Mouse (Mus musculus) heart, embryonic 14.5 days (tissue): ENCODE data around the gene Mvb12b. TPM values are rescaled to one million over a fixed set of nuclear protein-coding genes. Genes with fewer than 3 reads are reported as not detected.

Experiments
- ATAC-seq: fragments of 200-750 bp; cut with Nextera tagmentation; 2 replicates; pipeline ENCODE4 v1.8.0; 2017; ENCODE audit warnings: low read depth, moderate TSS enrichment; ENCODE audit not compliant: insufficient number of reproducible peaks, insufficient read depth, low FRiP score
- H3K27ac ChIP-seq, 2 experiments: fragments of 200-500 bp in 1 of 2; fragments of 300-500 bp in 1 of 2; sonication (generic) in 1 of 2; replicated peaks in 1 of 2; 2 replicates each; pipeline ENCODE4 v1.5.1; 2012 to 2014; ENCODE audit warnings: low read depth in 2 of 2, low read length in 2 of 2, control low read depth in 1 of 2, mild to moderate bottlenecking in 1 of 2, mixed read lengths in 1 of 2; ENCODE audit not compliant: control insufficient read depth in 1 of 2, insufficient read depth in 1 of 2
- H3K27me3 ChIP-seq: fragments of 300-500 bp; sonication (generic); 2 replicates; pipeline ENCODE4 v1.6.1; 2014; ENCODE audit warnings: mild to moderate bottlenecking, low read length, control low read depth; ENCODE audit not compliant: control insufficient read depth, insufficient read depth
- H3K36me3 ChIP-seq: fragments of 300-500 bp; sonication (generic); 2 replicates; pipeline ENCODE4 v1.6.1; 2014; ENCODE audit warnings: mild to moderate bottlenecking, control low read depth, low read length, mixed read lengths; ENCODE audit not compliant: control insufficient read depth, insufficient read depth
- H3K4me1 ChIP-seq, 2 experiments: fragments of 200-500 bp in 1 of 2; fragments of 300-500 bp in 1 of 2; sonication (generic) in 1 of 2; 2 replicates each; pipeline ENCODE4 v1.6.1; 2012 to 2014; ENCODE audit warnings: low read length in 2 of 2, control low read depth in 1 of 2, mixed read lengths in 1 of 2; ENCODE audit not compliant: control insufficient read depth in 2 of 2, insufficient read depth in 2 of 2
- H3K4me2 ChIP-seq: fragments of 300-500 bp; sonication (generic); 2 replicates; pipeline ENCODE4 v1.6.1; 2014; ENCODE audit warnings: mild to moderate bottlenecking, low read length
- H3K4me3 ChIP-seq, 2 experiments: fragments of 200-500 bp in 1 of 2; fragments of 300-500 bp in 1 of 2; sonication (generic) in 1 of 2; 2 replicates each; pipeline ENCODE4 v1.5.1; 2012 to 2014; ENCODE audit warnings: low read length in 2 of 2, mild to moderate bottlenecking in 2 of 2, control low read depth in 1 of 2, low read depth in 1 of 2, moderate library complexity in 1 of 2; ENCODE audit not compliant: control insufficient read depth in 1 of 2, insufficient read depth in 1 of 2
- H3K9ac ChIP-seq: fragments of 300-500 bp; sonication (generic); 2 replicates; pipeline ENCODE4 v1.6.1; 2014; ENCODE audit warnings: mild to moderate bottlenecking, low read length
- H3K9me3 ChIP-seq: fragments of 300-500 bp; sonication (generic); 2 replicates; pipeline ENCODE4 v1.6.1; 2016; ENCODE audit warnings: low read length, control low read depth; ENCODE audit not compliant: control insufficient read depth
- WGBS: fragments of 180-500 bp; shearing (Covaris S2); extraction: QIAGEN DNeasy Blood & Tissue Kit; methylation state at CpG from one replicate; pipeline ENCODE4 v1.1.7; 2014; 5-methylcytosine and 5-hydroxymethylcytosine counted together
- polyA plus RNA-seq: library from polyadenylated mRNA; unstranded; fragments of >200 nt; fragmentation: Nextera tagmentation; extraction: Ambion mirVana; gene quantifications from 2 replicates; pipeline ENCODE4 v1.2.1, GENCODE M21; 2014

The Mvb12b gene
- polyA plus RNA-seq, 1 experiment from 2014 or later = 10.4 TPM

DNA sequence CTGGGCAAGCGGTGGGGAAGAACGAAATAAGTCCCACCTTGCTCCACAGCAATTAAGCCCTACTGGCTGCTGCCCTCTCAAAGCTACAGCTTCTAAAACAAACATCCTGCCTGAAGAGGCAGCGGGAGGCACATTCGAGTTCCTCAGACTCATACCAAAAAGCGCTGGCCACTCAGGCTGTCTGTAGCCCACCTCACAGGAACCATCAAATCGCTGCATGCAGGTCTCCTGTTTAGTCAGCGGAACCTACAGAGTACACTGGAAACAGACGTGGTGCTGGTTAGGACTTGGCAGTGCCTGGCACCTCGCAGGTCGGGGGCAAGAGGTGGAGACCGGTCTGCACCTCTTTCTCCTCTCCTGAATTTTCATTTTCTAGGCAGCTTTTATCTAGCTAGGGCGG lies 12.2 kb downstream of the Mvb12b start:
- Histone ChIP-seq H3K27me3 (no peaks in the 10 kb centered on the region), H3K27ac (no peak overlapping the region), H3K9me3 (no peaks in the 10 kb centered on the region), H3K36me3 (peaks cover 14% of the 10 kb centered on the region), H3K9ac (no peak overlapping the region), H3K4me1 (peaks cover 29 to 35% of the 10 kb centered on the region in 2 experiments), H3K4me3 (no peak overlapping the region), H3K4me2 (no peak overlapping the region)
- no peak for ATAC-seq
- WGBS = 65% methylated on average over 12 of the region's 12 CpGs

DNA sequence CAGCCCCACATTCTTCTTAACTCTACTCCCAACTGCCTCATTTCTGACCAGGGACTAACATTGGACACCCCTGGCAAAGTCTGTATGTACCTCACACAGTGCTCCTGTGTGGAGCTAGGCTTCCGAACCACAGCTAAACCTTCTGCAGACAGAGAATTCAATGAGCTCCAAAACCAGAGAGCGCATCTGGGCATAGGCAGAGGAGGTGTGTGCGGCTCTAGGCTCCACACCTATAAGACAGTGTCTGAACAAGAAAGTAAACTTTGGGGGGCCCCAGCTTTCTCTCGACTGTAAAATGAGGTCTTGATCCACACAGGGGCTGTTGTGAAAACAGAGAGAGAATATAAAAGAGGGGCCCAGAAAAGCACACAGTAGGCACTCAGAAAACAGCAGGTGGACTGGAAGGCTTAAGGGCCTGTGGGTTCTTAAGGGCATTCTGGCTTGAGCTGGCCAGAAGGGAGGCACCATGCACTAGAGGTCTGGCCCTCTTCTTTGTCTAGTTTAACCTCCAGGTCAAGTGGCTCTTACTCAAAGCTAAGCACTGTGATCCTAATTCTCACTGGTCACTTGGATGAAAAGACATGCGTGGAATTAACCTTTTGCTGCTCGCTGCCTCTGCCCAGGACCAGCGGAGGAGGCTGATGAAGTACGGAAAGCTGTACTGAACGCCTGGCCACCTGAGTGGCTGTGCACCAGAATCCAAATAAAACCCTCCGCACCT lies 12.7 kb downstream of the Mvb12b start:
- H3K36me3 ChIP-seq = peaks cover 14% of the 10 kb centered on the region

DNA sequence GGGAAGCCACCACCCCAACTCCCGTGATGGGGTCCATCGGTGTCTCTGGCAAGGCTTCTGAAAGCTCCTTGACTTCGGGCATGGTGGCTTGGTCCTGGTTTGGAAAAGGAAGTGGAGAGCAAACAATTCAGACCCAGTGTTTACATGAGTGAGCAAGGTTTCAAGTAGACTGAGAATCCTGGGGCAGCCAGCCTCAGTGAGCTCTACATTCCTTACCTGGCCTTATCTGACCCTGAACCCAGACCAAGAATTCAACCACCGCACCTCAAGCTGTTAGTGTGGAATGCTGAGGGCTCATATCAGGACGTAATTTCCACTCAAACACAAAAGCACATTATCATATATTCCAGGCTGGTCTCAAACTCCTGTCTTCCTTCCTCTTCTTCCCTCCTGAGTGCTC lies 13.4 kb downstream of the Mvb12b start:
- Histone ChIP-seq H3K27ac (no peak overlapping the region), H3K4me1 (peaks cover 32 to 45% of the 10 kb centered on the region in 2 experiments)
- WGBS = 66% methylated on average over 5 of the region's 5 CpGs

More for the DNA sequence above, 12.7 kb downstream of the Mvb12b start:
- 80% methylated on average over 10 of the region's 10 CpGs for WGBS
- no peaks in the 10 kb centered on the region for H3K27me3 ChIP-seq
- H3K4me1 ChIP-seq = peaks cover 29 to 40% of the 10 kb centered on the region in 2 experiments
- no peaks in the 10 kb centered on the region for H3K9me3 ChIP-seq
- H3K4me3 ChIP-seq = no peak overlapping the region
- no peak overlapping the region for H3K9ac ChIP-seq
- H3K4me2 ChIP-seq = no peak overlapping the region
- no peak for ATAC-seq
- no peak overlapping the region for H3K27ac ChIP-seq

DNA sequence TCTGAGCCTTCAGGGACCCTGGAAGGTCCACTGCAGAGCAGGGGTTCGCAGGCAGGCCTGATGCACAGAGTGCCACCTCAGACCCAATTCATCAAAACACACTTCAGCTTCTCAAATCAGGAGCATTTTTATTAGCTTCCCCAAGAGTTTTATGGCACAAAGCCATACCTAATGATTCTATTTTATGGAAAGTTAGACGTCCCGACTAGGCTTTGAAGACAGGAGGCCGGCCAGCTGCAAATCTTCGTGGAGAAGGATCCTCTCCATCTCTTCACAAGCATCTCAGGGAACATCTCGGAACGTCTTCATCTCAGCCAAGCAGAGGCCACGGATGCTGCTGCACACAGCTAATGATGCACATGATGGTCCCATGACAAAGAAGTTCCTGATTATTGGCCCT lies 14.2 kb downstream of the Mvb12b start:
- no peak overlapping the region for H3K4me3 ChIP-seq
- H3K4me2 ChIP-seq = no peak overlapping the region
- no peaks in the 10 kb centered on the region for H3K27me3 ChIP-seq
- H3K36me3 ChIP-seq = peaks cover 14% of the 10 kb centered on the region
- WGBS = 90% methylated on average over 8 of the region's 8 CpGs
- H3K4me1 ChIP-seq = peaks cover 31 to 42% of the 10 kb centered on the region in 2 experiments
- H3K9me3 ChIP-seq = no peaks in the 10 kb centered on the region
- H3K9ac ChIP-seq = no peak overlapping the region
- ATAC-seq = no peak
- H3K27ac ChIP-seq = no peak overlapping the region

More for the DNA sequence above, 13.4 kb downstream of the Mvb12b start:
- H3K27me3 ChIP-seq = no peaks in the 10 kb centered on the region
- ATAC-seq = no peak
- H3K36me3 ChIP-seq = peaks cover 14% of the 10 kb centered on the region
- no peak overlapping the region for H3K4me3 ChIP-seq
- H3K9ac ChIP-seq = no peak overlapping the region
- H3K4me2 ChIP-seq = no peak overlapping the region
- H3K9me3 ChIP-seq = no peaks in the 10 kb centered on the region

DNA sequence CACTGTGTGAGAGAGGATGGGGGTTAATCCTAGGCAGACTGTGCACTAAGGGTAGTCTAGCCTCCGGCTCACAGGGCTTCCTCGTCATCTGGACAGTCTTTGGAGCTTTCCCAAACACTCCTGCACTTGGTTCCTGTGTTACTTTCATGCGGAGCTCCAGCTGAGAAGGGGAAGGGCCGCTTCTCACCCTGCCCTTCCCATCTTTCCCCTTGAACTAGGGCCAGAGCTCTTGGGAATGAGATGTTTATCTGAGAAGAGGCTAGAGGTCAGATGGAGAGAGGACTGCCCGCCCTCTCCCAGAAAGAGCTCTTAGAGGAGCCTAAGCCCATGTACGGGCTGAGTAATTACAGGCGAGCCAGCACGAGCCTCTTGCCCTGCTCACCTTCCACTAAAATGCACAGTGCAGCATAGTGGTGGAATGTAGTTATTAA lies 14.9 kb downstream of the Mvb12b start:
- Histone ChIP-seq H3K4me1 (peaks cover 25 to 36% of the 10 kb centered on the region in 2 experiments), H3K27ac (no peak overlapping the region), H3K4me3 (no peak overlapping the region), H3K9ac (no peak overlapping the region), H3K4me2 (no peak overlapping the region), H3K36me3 (peaks cover 14% of the 10 kb centered on the region), H3K27me3 (no peaks in the 10 kb centered on the region), H3K9me3 (no peaks in the 10 kb centered on the region)
- no peak for ATAC-seq
- 85% methylated on average over 8 of the region's 8 CpGs for WGBS

DNA sequence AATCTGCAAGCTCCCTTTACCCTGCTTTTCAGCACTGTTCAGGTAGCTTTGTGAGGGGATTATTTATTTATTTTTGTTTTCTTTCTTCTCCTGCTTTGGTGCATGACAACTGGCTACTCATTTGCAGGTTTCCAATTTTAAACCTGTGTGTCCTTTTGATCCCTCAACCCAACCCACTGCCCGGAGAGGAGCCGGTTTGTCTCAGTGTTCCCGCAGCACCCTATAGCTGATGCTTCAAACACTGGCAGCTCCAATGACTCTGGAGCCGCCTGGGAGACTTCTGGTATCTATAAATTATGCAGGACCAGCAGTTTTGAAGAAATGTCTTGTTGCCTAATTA lies 16.6 kb downstream of the Mvb12b start:
- Histone ChIP-seq H3K27me3 (no peaks in the 10 kb centered on the region), H3K4me3 (no peak overlapping the region), H3K9me3 (no peaks in the 10 kb centered on the region), H3K36me3 (peaks cover 14% of the 10 kb centered on the region), H3K9ac (no peak overlapping the region), H3K27ac (peak overlapping the region; percentile 72 to 83), H3K4me1 (peaks cover 13 to 24% of the 10 kb centered on the region in 2 experiments), H3K4me2 (no peak overlapping the region)
- no peak for ATAC-seq
- WGBS = 85% methylated on average over 4 of the region's 4 CpGs

DNA sequence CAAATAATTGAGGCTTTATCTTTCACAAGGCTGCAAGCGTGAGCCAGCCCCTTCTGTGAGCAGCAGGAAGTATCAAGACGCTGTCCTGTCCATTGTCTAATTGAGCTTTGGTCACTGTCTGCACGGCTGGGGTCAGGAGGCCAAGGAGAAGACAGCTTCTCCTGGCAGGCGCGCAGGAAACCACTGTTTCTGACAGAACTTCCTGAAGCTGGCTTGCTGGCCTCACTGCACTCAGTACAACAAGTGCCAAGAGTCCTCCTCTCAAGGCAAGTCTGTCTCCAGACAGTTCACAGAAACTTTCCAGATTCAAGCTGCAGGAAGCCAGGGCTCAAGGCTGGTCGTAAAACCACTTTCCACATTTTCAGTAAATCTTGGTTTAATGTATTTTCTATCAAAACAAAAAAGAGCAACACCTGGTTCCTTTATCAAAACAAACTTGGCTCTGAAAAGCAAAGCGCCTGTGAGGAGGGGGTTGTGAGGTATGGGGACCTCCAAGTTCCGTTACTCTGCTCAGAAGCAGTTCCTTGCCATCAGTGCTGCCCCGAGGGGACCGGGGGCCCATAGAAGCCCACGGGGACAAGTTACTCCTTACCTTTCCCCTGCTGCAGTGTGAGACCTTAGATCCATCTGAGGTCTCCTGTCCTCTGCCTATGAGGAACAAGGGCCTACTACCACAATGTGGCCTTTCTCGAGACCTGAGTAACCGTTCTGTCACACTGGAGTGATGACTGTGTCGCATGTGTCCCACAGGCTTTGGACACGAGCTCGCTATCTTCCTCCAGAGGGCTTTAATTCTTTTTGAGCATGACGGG lies 17.2 kb downstream of the Mvb12b start:
- Histone ChIP-seq H3K4me2 (no peak overlapping the region), H3K27me3 (no peaks in the 10 kb centered on the region), H3K4me3 (no peak overlapping the region), H3K9me3 (no peaks in the 10 kb centered on the region), H3K4me1 (peaks cover 13 to 23% of the 10 kb centered on the region in 2 experiments), H3K9ac (no peak overlapping the region), H3K27ac (peak overlapping the region; percentile 72 to 83), H3K36me3 (peaks cover 14% of the 10 kb centered on the region)
- WGBS = 55% methylated on average over 17 of the region's 17 CpGs
- peak; percentile 80 for ATAC-seq
